Mouse (Mus musculus) thymus, postnatal 4 days (tissue): Measurements from ENCODE around the gene Apela.

Experiments
- DNase-seq: peaks from one replicate; pipeline ENCODE4 v3.0.0; 2021

The Apela gene

DNA sequence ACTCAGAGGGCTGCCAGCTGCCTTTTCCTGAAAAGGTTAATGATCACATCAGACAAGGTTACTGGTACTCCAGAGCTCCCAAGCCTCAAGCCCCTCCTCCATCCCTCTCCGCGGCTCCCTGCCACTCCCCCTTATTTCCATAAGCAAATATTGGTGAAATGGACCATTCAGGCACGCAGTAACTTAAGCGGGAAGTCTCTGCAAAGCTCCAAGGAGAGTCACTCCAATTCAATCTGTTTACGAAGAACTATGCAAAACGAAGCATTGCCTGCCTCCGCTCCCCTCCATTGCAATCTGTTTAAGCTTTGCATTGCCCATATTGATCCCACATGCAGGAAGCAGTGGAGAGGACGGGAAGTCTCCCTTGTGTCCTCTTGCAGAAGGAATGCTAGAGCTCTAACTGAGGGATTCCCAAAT is at the start of gene Apela:
Gene Apela (minus strand): TSS at position 220 of the 417 bp plus-strand sequence.
- DNase-seq: no peak

DNA sequence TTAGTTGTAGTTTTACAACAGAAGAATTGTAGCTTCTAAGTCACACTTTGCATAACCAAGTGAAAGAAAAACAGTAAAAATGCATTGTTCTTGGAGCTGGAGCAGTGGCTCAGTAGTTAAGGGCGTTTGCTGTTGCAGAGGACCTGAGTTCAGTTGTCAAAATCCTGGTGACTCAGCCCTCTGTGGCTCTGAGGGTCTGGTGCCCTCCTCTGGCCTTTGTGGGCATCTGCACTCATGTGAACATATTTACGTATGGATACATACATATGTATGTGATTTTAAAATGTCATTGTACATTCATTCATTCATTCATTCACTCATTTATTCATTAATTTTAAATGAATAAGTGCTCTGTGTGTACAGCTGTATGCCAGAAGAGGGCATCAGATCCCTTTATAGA is 48.5 kb upstream of the Apela start:
- no peak for DNase-seq

DNA sequence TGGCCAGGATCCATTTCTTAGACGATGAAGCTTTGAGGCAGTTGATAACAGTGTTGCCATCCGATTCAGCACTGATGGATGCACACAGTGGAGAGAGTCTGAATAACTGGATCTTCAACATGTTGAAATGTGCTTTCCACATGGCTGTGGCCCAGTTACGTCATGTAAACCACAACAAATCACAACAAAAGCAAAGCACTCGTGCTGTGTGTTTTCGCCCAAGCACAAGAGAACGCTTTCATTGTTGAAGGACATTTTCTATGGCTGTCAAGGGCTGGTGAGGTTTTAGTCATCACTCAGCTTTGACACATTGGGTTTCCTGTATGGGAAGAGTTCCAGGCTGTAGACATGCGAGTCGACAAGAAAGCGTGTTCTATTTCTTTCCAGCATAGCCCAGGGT is 43.6 kb upstream of the Apela start:
- no peak for DNase-seq

DNA sequence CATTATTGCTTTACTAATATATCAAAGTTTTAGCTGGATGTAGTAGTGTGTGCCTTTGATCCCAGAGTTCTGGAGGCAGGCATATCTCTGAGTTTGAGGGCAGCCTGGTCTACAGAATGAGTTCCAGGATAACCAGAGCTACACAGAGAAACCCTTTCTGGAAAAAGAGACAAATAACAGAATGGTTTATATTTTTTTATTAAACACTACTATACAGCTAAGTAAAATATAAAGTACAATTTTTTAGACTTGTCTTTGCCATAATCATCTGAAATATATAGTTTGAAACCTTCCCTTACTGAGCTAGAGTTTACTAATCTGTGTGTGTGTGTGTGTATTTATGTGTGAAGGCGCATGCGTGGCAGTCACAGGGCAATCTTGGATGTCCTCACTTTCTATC is 37.6 kb upstream of the Apela start, which contains the start of gene Gm10663:
Gene Gm10663 (plus strand): TSS at position 301 of the 400 bp plus-strand sequence.
- DNase-seq: no peak

DNA sequence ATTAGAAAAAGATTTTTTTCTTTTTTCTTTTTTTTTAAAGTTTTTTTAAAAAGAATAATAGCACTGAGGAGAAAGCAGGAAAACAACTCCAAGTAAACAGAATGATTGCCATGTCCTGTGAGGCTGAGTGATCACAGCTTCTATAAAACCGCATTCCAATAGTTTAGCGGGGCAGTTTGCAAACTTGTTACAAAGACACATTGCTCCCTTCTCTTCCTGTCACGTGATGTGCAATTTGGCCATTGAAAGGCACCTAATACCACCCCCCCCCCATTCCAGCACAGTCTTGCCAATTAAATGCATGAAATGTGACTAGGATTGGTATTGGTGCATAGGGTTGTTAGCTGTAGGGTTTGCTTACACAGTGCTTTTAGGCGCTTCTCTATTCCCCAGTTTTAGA is 33.9 kb upstream of the Apela start:
- no peak for DNase-seq

DNA sequence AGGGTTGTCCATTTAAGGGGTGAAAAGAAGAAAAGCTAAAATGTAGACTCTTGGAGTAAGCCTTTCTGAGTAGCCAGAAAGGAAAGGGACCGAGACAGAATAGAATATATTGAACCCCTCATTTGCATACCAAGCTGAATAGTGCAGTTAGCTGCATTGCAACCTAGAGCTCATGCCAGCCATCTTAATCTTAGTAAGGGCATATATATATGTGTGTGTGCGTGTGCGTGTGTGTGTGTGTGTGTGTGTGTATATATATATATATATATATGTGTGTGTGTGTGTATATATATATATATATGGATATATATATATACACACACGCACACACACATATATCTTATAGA is 31.3 kb upstream of the Apela start:
- no peak for DNase-seq

DNA sequence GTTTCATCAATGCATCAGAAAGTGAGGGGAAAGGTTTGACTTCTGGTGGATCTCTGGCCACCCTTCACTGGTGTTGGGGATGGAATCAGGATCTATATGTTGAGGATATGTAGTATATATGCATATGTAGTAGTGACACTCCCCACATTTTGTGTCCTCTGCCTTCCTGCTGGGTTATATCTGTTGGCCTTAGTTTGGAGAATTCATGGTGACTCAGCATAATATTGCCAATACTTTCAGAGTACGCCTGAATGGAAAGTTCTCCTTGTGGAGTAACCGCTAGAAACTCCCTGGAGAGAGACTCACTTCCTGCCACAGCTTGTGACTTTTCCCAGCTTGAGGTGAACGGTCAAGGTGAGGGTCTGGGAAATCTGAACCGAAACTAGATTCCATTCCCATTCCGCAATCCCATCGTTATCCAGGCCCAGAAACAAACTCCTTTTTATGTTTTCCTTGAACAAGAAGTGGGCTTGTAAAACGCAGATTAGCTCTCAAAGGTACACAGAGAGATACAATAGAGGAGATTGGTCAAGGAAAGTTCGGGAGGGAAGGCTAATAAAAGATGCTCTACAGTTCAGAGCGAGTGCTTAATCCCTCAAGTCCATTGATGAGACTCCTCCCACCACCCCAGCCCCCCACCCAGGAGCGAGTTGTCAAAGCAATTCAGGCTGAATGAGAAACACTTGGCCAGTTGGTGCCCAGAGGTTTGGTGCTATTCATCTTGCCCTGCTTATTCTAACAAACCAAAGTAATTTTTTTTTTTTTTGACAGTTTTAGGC is 30.7 kb upstream of the Apela start:
- no peak for DNase-seq

DNA sequence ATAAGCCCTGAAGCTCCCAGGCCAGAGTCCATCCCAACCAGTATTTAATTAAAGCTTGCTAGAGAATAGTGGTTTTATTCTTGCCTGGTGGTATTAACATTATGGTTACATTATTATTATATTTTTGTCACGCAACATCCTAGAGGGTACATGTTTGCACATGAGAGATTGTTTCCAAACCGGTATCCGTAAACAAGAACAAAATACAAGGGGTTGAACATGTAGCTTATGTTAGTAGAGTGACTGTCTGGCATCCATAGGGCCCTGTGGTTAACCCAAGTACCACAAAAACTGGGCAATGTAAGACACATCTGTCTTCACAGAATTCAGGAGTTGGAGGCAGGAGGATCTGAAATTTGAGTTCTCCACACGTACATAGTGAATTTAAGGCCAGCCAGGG is 29.9 kb upstream of the Apela start:
- DNase-seq: no peak

DNA sequence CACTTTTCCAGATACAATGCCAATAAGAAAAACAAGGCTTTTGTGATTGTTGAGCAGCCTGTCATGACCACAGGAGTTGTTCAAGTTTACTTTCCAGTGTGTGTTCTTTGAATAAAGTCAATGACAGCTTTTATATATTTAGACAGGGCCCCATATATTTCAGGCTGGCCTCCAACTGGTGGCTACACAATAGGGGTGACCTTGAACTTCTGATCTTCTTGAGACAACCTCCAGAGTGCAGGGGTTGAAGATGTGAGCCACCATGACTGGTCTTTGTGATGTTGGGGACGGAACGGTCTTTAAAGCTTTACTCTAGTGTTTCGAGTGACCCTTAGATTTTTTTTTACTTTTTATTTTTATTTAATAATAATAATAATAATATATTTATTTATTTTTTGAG is 28.5 kb upstream of the Apela start:
- no peak for DNase-seq

DNA sequence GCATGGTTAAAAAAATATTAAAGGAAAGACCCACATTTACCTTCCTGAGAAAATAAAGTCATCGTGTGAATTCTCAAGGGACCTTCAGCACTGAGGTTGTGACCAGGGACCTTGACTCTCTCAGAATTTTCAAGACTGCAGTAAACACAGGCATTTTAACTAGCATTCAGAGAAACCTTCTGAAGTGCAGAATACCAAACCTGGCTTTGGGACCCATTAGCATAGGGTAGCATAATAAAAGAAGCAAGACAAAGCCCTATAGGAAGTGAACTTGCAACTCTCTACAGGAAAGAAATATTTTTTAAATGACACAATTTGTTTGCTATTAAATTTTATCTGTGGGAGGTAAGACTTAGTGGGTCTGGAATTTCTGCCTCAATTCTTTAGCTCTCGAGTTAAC is 26.9 kb upstream of the Apela start:
- DNase-seq: no peak

DNA sequence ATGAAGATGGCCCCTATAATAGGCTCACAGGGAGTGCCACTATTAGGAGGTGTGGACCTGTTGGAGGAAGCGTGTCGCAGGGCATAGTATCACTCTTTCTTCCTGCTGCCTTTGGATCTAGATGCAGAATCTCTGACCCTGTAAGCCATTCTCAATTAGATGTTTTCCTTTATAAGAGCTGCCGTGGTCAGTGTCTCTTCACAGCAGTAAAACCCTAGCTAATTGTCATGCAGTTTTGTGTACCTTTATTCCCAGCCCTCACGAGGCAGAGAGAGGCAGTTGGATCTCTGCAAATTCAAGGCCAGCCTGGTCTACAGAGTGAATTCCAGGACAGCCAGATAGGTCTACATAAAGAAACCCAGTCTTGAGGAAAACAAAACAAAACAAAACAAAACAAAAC is 25.1 kb upstream of the Apela start:
- DNase-seq: no peak

DNA sequence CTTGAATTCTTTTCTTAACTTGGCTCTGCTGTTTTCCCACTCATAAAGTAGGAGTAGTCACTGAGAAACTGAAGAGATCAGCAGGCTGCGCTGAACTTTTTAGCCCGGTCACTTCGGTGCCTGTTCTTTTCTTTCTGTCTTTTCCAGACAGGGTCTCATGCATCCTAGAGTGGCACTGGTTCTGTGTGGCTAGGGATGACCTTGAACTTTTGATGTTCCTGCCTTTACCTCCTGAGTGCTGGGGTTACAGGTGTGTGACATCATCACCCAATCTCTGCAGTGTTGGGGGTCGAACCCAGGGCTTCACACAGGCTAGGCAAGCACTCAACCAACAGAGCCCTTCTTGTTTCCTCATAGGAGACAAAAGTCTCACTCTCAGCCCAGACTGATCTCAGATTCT is 19.6 kb upstream of the Apela start:
- no peak for DNase-seq

DNA sequence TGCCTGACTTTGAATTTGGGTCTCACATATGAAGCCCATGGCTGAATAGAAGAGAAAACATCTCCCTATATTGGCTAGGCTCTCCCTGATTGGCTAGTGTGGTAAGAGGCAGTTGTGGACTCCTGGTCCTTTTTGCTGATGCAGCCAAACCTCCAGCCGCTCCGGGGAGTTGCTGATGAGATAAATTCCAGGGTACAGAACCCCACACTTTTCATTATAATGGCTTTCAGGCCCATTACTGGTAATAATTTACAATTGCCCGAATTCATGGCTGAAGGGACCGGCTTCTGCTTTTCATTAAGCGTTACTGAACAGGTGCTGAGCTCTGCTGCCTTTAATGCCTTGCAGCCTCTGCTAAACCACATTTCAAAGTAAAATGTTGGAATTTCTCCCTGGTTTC is 16.8 kb upstream of the Apela start:
- no peak for DNase-seq

DNA sequence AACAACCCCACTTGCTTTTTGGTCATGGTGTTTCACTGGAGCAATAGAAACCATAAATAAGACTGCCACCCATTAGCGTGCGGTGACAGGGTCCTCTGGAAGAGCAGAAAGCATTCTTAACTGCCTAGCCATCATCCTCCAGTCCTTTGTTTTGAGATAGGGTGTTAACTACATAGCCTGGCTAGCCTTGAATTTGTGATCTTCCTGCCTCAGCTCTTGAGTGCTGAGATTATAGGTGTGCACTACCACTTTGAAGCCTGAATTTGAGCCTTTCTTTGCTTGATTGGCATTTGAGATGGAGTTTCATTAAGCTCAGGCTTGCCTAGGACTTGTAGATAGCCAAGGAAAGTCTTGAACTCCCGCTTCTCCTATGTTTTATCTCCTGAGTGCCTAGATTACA is 16.4 kb upstream of the Apela start:
- no peak for DNase-seq

DNA sequence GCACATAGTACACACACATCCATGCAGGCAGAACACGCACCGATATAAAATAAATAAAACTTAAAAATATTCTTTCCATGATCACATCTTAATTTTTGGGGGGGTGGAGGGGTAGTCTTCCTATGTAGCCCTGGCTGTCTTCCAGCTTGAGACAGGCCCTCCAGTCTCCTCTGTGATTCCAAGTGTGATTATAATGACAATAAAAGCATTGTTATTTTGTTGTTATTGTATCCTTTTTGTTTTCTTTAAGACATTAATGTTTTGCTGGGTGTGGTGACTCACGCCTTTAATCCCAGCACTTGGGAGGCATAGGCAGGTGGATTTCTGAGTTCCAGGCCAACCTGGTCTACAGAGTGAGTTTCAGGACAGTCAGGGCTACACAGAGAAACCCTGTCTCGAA is 10.7 kb upstream of the Apela start:
- DNase-seq: no peak

DNA sequence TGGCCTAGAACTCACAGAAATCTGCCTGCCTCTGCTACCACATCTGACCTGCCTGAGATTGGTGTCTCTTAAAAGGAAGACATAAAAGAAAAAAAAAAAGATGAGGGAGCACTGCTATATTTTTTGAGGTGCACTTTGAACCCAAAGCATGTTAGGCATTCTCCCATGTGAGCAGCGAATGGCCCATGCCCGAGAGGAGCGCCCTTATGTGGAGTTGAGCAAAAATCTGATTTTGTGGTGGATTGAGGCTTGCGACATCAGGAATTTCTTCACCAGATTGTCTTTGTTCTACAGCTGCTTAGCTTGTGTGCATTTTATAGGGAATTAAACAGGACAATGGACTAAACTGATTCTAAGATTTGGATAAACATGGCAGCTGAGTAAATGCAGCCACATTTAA is 10.1 kb upstream of the Apela start:
- DNase-seq: no peak

DNA sequence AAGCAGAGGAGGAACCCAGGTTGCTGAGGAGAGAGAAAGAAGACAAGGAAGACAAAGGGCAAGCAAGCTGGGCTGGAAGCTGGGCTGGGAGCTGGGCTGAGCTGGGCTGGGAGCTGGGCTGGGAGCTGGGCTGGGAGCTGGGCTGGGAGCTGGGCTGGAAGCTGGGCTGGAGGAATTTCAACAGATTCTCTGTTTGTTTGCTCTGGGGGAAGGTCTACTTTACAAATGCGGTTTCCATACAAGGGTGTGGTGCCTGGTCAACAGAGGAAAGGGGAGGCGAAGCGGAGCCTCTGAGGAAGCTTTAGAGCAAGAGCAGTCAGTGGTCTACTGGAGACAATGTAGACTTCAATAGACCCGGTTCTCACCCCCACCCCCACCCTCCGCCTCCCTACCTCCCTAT is 9.4 kb upstream of the Apela start:
- no peak for DNase-seq

DNA sequence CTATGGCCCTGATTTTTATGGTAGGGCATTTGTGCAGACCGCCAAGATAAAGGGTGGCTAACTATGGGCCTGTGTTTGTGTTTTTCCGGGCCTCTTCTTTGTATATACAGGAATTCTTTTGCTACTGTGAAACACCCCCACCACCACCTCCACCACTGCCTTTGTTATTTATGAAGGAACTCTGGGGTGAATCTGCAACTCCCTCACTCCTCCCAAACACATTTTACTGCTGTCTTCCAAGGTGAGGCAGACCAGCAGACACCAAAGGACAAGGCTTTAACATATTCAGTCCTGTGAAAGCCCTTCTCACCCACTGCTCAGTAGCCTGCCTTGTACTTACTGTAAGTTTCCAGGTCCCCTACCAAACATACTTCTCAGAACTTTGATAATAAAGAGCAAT is 3.0 kb downstream of the Apela start:
- DNase-seq: no peak

DNA sequence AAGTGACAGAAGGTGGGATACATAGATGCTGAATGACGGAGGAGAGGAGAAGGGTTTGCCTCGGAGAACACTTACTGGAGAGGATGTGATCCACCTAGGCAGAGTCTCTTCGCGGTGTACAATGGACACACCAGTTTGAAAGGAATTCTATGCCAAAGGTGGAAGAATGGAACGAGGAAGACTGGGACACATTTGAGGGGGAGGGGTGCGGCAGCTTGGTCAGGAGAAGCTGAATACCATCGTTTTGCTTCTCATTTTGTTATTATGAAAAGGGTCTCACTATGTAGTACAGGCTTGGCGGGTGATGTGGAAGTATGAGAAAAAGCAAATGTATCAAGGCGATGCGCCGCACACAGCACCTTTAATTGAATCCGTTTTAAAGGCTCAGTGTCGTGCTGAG is 4.1 kb downstream of the Apela start:
- no peak for DNase-seq

DNA sequence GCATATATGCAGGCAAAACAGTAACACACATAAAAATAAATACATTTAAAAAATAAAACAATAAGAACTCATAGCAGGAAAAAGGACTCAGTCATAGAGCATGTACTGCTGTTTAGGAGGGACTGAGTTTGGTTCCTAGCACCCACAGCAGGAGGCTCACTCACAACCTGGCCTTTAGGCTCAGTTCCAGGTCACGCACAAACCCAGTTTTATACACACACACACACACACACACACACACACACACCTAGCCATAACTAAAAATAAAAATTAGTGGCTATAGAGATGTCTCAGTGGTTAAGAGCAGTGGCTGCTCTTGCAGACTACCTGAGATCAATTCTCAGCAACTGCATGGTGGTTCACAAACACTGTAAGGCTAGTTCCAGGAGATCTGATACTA is 5.0 kb downstream of the Apela start:
- no peak for DNase-seq

DNA sequence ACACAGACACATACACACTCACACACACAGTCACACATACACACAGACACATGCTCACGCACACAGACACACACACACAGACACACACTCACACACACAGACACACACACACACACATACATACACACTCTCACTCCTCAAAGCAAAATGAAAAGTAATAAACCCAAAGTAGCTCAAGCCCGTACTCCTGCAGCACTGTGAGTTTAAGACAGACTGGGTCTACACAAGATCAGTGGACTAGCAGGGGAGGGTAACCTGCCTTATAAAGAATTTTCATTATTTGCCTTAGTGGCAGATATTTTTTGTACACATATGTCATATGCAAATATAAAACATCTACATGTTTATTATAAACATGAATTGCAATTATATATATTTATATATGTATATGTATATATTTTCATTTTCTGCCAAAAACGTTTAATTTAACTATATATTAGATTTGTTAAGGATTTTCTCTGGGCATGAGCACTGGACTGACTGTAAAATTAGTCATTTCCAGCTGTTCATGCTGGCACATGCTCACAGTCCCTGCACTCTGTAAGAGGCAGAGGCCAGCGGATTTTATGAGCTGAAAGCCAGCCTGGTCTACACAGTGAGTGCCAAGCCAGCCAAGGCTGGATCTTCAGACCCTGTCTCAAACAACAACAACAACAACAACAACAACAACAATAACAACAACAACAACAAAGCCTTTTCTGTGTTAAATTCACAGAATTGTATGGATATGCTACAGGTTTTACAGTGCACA is 6.2 kb downstream of the Apela start:
- no peak for DNase-seq

DNA sequence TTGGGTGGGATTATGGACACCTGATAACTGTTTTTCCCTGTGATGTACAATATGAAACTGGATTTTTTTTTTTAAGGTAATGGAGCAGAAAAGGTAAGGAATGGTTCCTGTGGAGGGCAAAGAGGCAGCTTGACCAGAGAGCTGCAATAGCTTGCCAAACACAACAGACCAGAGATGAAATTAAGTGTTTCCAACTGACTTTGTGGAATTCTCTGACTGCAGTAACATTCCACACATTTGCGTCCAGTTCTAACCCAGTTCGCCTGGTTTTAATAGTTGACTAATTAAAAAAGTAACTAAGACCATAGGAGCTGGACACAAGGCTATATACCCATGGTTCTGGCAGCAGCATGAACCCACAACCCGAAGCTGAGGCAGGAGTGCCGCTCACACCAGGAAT is 7.4 kb downstream of the Apela start:
- DNase-seq: no peak

DNA sequence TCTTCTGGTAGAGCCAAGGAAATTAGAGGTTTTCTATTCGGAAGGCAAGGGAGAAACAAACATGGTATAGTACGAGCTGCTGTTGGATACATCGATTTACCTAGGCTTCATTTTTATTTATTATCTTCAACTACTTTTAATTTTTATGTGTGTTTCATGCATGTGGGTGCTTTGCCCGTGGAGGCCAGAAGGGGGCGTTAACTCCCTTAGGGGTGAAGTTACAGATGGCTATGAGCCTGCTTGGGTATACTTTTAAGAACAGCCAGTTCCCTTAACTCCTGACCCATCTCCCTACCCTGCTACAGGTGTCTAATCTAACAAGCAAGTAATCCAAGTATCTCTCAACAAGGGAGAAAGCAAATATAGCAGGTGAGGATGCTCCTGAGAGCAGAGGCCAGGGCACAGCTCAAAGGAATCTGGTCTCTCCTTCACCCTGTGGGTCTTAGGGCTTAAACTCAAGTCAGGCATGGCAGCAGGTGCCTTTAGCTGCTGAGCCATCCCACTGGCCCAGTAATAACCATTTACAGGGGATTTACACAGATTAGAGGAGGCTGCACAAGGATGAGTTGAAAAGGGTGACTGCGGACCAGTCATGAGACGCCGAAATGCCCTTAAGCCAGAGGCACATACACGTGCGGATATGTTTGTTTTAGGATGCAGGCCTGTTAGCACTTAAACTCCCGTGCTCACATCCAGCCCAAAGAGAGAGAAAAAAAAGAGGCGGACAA is 8.0 kb downstream of the Apela start:
- no peak for DNase-seq

DNA sequence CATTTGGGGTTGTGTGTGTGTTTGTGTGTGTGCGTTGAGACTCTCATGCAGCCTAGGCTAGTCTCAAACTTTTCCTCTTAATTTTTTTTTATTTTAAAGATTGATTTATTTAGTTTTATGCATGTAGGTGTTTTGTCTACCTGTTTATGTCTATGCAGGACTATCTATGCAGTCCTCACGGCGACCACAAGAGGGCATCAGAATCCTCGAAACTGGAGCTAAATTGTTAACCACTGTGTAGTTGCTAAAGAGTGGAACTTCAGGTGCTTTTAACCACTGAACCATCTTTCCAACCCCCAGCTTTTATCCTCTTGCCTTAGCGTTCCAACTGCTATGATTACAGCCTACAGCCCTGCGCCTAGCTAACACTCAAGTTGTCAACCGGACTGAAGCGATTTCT is 14.7 kb downstream of the Apela start:
- peak; percentile 68 for DNase-seq
